Mouse (Mus musculus) lung, postnatal 0 days (tissue): ENCODE measurements around the gene Ap1ar.

Experiments
- CTCF ChIP-seq: IDR thresholded peaks from 2 replicates; pipeline ENCODE4 v1.5.1; 2016; ENCODE audit warnings: antibody characterized with exemption, mild to moderate bottlenecking
- EP300 ChIP-seq: IDR thresholded peaks from 2 replicates; pipeline ENCODE4 v1.6.1; 2016; ENCODE audit warnings: antibody characterized with exemption, mild to moderate bottlenecking, control low read depth

GRCm38 (mm10) chr3:127843324-127843940 is 6.1 kb upstream of the Ap1ar start:
- TF ChIP-seq CTCF (no peak), EP300 (no peak)
